Mouse (Mus musculus): ENCODE measurements at regions not wholly inside any gene's neighbourhood (a gene's known extent, or its start where the extent isn't known, plus 50 kb on each side); places are given as distances from the start of the nearest gene placed in this dataset.

- no peaks in the 10 kb centered on the region for H3K27me3 ChIP-seq (ENCODE audit: control insufficient read depth, insufficient read depth, low read length)
- H3K4me2 ChIP-seq (ENCODE audit: low read depth), result no peak overlapping the region
- H3K4me3 ChIP-seq (ENCODE audit: insufficient read depth in 1 of 2, low read depth in 2 of 2, low read length in 2 of 2), result no peak overlapping the region
- H3K9me3 ChIP-seq (ENCODE audit: control insufficient read depth, low read length), result no peaks in the 10 kb centered on the region
- TF ChIP-seq CTCF (IDR thresholded peaks at IDR 0.05; ENCODE audit: low read depth), result no peak
- TF ChIP-seq EP300 (IDR thresholded peaks at IDR 0.05; ENCODE audit: low read depth), result no peak
- WGBS (ENCODE audit: insufficient replicate concordance), result 68% methylated on average over 7 of the region's 7 CpGs
- no peaks in the 10 kb centered on the region for H3K36me3 ChIP-seq (replicated peaks; ENCODE audit: control insufficient read depth, insufficient read depth, low read depth)
- no peak for ATAC-seq (ENCODE audit: insufficient read depth)
- no peak for DNase-seq (ENCODE audit: low read depth in 3 of 3, low spot score in 3 of 3)
- peaks cover 0 to 3% of the 10 kb centered on the region in 2 experiments; a peak in 1 of 4 replicates for H3K4me1 ChIP-seq (replicated peaks; ENCODE audit: control insufficient read depth in 2 of 2, insufficient read depth in 2 of 2, low read length in 1 of 2)
- no peak overlapping the region for H3K27ac ChIP-seq
- H3K9ac ChIP-seq (replicated peaks), result no peak overlapping the region
Observed at GRCm38 (mm10) chr17:83899588-83900152, 51.9 kb upstream of the Haao start.

GRCm38 (mm10) chr17:83898531-83898930, 50.8 kb upstream of the Haao start:
- ATAC-seq (ENCODE audit: insufficient read depth) (no peak), DNase-seq (ENCODE audit: low read depth in 3 of 3, low spot score in 3 of 3) (no peak)
- Histone ChIP-seq H3K36me3 (replicated peaks; ENCODE audit: control insufficient read depth, insufficient read depth, low read depth) (no peaks in the 10 kb centered on the region), H3K27ac (no peak overlapping the region), H3K4me3 (ENCODE audit: insufficient read depth in 1 of 2, low read depth in 2 of 2, low read length in 2 of 2) (no peak overlapping the region), H3K9me3 (ENCODE audit: control insufficient read depth, low read length) (no peaks in the 10 kb centered on the region), H3K4me2 (ENCODE audit: low read depth) (no peak overlapping the region), H3K27me3 (ENCODE audit: control insufficient read depth, insufficient read depth, low read length) (no peaks in the 10 kb centered on the region), H3K9ac (replicated peaks) (no peak overlapping the region), H3K4me1 (replicated peaks; ENCODE audit: control insufficient read depth in 2 of 2, insufficient read depth in 2 of 2, low read length in 1 of 2) (peaks cover 0 to under 1% of the 10 kb centered on the region in 2 experiments; a peak in 1 of 4 replicates)
- WGBS (ENCODE audit: insufficient replicate concordance), result 65% methylated on average over 5 of the region's 5 CpGs
- TF ChIP-seq CTCF (IDR thresholded peaks at IDR 0.05; ENCODE audit: low read depth), result no peak
- TF ChIP-seq EP300 (IDR thresholded peaks at IDR 0.05; ENCODE audit: low read depth), result no peak

Measured in liver, embryonic 14.5 days (tissue).